Mouse (Mus musculus) cerebellum, adult 2 months (tissue): Measurements from ENCODE around the gene Tnrc6a. TPM values are rescaled to one million over a fixed set of nuclear protein-coding genes. Genes with fewer than 3 reads are reported as not detected.

ENCODE experiments used
- DNase-seq, 2 experiments: peaks; one replicate each; pipeline ENCODE4 v3.0.0; 2021
- H3K27ac ChIP-seq: fragments of 200-500 bp; 2 replicates; pipeline ENCODE4 v1.5.1; 2012; ENCODE audit warnings: low read length, control low read depth, inconsistent platforms; ENCODE audit not compliant: insufficient read depth
- H3K27me3 ChIP-seq: fragments of 200-500 bp; 2 replicates; pipeline ENCODE4 v1.6.1; 2012; ENCODE audit warnings: inconsistent platforms, mild to moderate bottlenecking, low read length, moderate library complexity; ENCODE audit not compliant: control insufficient read depth, insufficient read depth
- H3K4me1 ChIP-seq: fragments of 200-500 bp; 2 replicates; pipeline ENCODE4 v1.6.1; 2011; ENCODE audit warnings: low read length; ENCODE audit not compliant: control insufficient read depth, insufficient read depth
- H3K4me3 ChIP-seq: fragments of 200-500 bp; replicated peaks from 2 replicates; pipeline ENCODE3; 2011; ENCODE audit warnings: mild to moderate bottlenecking, low read depth, low read length, control low read depth; ENCODE audit not compliant: insufficient read depth
- CTCF ChIP-seq: fragments of 200-500 bp; IDR thresholded peaks from 2 replicates; pipeline ENCODE4 v1.5.1; 2011; ENCODE audit warnings: low read depth, mild to moderate bottlenecking, control low read depth, low read length, moderate library complexity, borderline replicate concordance; ENCODE audit not compliant: insufficient read depth
- POLR2A ChIP-seq: fragments of 200-500 bp; IDR thresholded peaks from 2 replicates; pipeline ENCODE4 v1.6.1; 2011; ENCODE audit warnings: low read length, control low read depth, borderline replicate concordance; ENCODE audit not compliant: insufficient read depth
- WGBS: fragments of 180-500 bp; shearing (Covaris S2); methylation state at CpG from one replicate; pipeline ENCODE4 v1.1.7; 2018; 5-methylcytosine and 5-hydroxymethylcytosine counted together
- polyA plus RNA-seq: library from polyadenylated mRNA; depleted of rRNA; stranded (reverse); fragments of >200 nt; gene quantifications from 2 replicates; pipeline ENCODE4 v1.2.3, GENCODE M21; 2012

Tnrc6a gene
- polyA plus RNA-seq, 1 experiment: 91.0 TPM

DNA sequence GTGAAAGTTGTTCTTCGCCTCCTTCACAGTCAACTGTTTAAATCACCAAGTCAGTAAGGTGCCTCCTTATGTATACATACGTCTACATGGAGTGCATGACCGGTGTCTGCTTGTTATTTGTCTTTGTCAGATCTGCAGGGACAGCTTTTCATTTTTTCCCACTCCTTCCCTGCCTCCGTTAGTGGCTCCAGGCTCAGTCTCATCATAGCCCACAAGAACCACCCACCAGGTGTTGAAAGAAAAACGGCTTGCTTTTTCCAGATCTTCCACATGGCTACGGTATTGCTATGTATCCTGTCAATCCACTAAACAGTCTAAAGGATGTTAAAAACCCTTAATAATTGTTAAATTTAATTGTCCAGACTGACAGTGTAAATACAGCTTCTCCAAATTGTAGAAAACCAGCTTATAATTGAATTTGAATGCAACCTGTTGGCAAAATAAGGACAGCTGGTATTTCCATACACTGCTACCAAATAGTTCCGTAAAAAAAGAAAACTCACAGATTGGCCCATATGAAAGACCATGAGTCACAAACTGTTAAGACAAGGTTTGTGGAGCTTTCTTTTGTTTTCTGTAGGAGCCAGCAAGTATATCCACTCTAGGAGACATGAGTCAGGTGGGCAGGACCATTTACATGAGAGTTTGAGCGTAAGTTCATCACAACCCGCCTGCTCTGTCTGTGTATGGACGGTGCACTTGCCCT, 22.6 kb downstream of the Tnrc6a start:
- WGBS: 79% methylated on average over 10 of the region's 10 CpGs
- DNase-seq: no peak
- no peak for TF ChIP-seq CTCF

DNA sequence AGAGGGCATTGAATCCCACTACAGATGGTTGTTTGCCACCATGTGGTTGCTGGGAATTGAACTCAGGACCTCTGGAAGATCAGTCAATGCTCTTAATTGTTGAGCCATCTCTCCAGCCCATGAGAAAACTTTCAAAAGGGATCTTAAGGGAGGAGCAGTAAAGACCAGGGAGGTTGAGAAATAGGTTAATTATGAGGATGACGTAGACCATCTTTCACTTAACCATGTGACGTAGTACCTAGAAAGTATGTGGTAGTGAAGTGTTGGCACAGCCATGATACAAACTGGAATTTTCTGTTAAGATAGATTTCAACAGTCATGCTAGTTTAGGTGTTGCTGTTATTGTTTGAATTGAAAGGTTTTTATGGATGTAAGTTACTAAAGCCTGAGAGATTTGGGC, 24.1 kb downstream of the Tnrc6a start:
- no peaks in the 10 kb centered on the region for H3K4me1 ChIP-seq
- WGBS: 95% methylated on average over 2 of the region's 2 CpGs
- no peak for TF ChIP-seq CTCF
- no peak for TF ChIP-seq POLR2A
- H3K4me3 ChIP-seq: no peak overlapping the region
- no peak for DNase-seq
- H3K27me3 ChIP-seq: no peaks in the 10 kb centered on the region
- H3K27ac ChIP-seq: no peak overlapping the region

More for the DNA sequence above, 22.6 kb downstream of the Tnrc6a start:
- Histone ChIP-seq H3K27ac (no peak overlapping the region), H3K4me3 (no peak overlapping the region), H3K27me3 (no peaks in the 10 kb centered on the region), H3K4me1 (no peaks in the 10 kb centered on the region)

GRCm38 (mm10) chr7:123148935-123149334, 25.2 kb downstream of the Tnrc6a start:
- Histone ChIP-seq H3K27me3 (no peaks in the 10 kb centered on the region), H3K4me3 (no peak overlapping the region), H3K27ac (no peak overlapping the region), H3K4me1 (no peaks in the 10 kb centered on the region)
- WGBS: 91% methylated on average over 9 of the region's 9 CpGs
- DNase-seq: no peak
- TF ChIP-seq POLR2A (no peak), CTCF (no peak)

GRCm38 (mm10) chr7:123162346-123162745, 38.7 kb downstream of the Tnrc6a start:
- 85% methylated on average over 10 of the region's 10 CpGs for WGBS
- Histone ChIP-seq H3K27ac (no peak overlapping the region), H3K27me3 (no peaks in the 10 kb centered on the region), H3K4me3 (no peak overlapping the region), H3K4me1 (no peaks in the 10 kb centered on the region)
- TF ChIP-seq POLR2A (no peak), CTCF (no peak)
- no peak for DNase-seq

DNA sequence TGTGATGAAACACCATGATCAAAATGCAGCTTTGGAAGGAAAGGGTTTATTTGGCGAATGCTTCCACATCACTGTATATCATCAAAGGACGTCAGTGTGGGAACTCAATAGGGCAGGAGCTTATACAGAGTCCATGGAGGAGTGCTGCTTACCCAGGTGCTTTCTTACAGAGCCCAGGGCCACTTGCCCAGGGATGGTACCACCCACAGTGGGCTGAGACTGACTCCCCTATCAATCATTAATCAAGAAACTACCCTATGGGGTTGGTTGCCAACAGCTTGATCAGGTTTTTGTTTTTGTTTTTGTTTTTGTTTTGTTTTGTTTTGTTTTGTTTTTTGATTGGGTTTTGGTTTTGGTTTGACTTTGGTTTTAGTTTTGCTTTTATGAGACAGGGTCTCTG, 43.8 kb downstream of the Tnrc6a start:
- no peaks in the 10 kb centered on the region for H3K4me1 ChIP-seq
- H3K27ac ChIP-seq: no peak overlapping the region
- DNase-seq: no peak
- no peak overlapping the region for H3K4me3 ChIP-seq
- WGBS: 84% methylated on average over 2 of the region's 2 CpGs
- no peaks in the 10 kb centered on the region for H3K27me3 ChIP-seq
- no peak for TF ChIP-seq CTCF
- TF ChIP-seq POLR2A: no peak

DNA sequence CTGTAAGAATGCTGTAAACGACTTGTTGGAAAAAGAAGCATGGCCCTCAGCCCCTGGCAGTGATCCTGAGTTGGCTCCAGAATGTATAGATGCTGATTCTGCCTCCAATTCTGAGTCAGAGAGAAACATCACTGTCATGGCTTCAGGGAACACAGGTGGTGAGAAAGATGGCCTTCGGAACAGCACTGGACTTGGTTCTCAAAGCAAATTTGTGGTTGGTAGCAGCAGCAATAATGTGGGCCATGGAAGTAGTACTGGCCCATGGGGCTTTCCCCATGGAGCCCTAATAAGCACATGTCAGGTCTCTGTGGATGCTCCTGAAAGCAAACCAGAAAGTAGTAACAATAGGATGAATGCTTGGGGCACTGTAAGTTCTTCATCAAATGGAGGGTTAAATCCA, 45.9 kb downstream of the Tnrc6a start:
- no peaks in the 10 kb centered on the region for H3K4me1 ChIP-seq
- whole genome bisulfite sequencing: 68% methylated on average over 2 of the region's 2 CpGs
- no peaks in the 10 kb centered on the region for H3K27me3 ChIP-seq
- no peak for TF ChIP-seq CTCF
- TF ChIP-seq POLR2A: no peak
- no peak overlapping the region for H3K27ac ChIP-seq
- H3K4me3 ChIP-seq: no peak overlapping the region
- DNase-seq: no peak

GRCm38 (mm10) chr7:123172101-123172500, 48.4 kb downstream of the Tnrc6a start:
- no peak for DNase-seq
- TF ChIP-seq POLR2A (no peak), CTCF (no peak)
- Histone ChIP-seq H3K27me3 (no peaks in the 10 kb centered on the region), H3K4me1 (no peaks in the 10 kb centered on the region), H3K4me3 (no peak overlapping the region), H3K27ac (no peak overlapping the region)
- 90% methylated on average over 5 of the region's 5 CpGs for WGBS

- no peaks in the 10 kb centered on the region for H3K27me3 ChIP-seq
- DNase-seq: no peak
- TF ChIP-seq CTCF (no peak), POLR2A (no peak)
- no peaks in the 10 kb centered on the region for H3K4me1 ChIP-seq
- H3K27ac ChIP-seq: no peak overlapping the region
- no peak overlapping the region for H3K4me3 ChIP-seq
Observed at GRCm38 (mm10) chr7:123177215-123177614, 53.5 kb downstream of the Tnrc6a start.

DNA sequence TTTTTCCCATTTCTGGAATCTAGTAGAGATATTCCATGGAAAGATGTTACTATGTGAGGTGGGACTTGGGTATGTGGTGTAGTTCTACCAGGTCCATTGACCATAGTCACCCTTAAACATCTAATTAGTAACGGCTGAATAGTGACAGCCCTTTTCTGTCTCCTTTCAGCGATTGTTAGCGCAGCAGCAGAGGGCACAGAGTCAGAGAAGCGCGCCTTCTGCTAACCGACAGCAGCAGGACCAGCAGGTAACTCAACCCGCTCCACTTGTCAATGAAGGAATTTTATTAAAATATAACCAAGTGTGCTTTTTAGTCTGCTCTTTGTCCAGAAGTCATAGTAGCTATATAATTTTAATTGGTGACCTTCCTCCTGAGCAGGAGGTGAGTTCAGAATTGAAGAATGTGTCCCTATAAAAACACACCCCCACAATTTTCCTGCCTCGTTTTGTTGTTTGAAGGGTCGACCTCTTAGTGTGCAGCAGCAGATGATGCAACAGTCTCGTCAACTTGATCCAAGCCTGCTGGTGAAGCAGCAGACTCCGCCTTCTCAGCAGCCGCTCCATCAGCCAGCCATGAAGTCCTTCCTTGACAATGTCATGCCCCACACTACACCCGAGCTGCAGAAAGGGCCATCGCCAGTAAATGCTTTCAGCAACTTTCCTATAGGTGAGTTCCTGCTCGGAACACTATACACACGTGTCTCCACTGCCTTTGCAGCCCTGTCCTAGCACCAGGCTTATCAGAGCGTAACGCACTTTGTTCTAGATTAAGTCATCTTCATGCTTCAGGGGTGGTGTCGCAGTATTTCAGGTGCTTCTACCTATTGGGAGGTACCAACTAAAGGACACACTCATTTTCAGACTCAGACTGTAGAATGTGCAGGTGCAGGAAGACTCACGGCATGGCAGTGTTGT, 58.4 kb downstream of the Tnrc6a start:
- no peak for DNase-seq
- TF ChIP-seq POLR2A (no peak), CTCF (no peak)
- Histone ChIP-seq H3K4me1 (no peaks in the 10 kb centered on the region), H3K4me3 (no peak overlapping the region), H3K27me3 (no peaks in the 10 kb centered on the region), H3K27ac (no peak overlapping the region)
- WGBS: 73% methylated on average over 20 of the region's 20 CpGs
